Mouse (Mus musculus) T-helper 17 cell (primary cell): ENCODE results near the gene Col27a1.

Source experiments
- in situ Hi-C, 2 experiments: fragments of 300-600 bp; cut with MboI, MseI; formaldehyde crosslinking; loops; 1 replicate in 1 of 2; 2 replicates in 1 of 2; pipeline ENCODE4 v1.15.1; 2025; ENCODE audit warnings: high pct_unique_total_duplicates in 2 of 2

The Col27a1 gene

DNA sequence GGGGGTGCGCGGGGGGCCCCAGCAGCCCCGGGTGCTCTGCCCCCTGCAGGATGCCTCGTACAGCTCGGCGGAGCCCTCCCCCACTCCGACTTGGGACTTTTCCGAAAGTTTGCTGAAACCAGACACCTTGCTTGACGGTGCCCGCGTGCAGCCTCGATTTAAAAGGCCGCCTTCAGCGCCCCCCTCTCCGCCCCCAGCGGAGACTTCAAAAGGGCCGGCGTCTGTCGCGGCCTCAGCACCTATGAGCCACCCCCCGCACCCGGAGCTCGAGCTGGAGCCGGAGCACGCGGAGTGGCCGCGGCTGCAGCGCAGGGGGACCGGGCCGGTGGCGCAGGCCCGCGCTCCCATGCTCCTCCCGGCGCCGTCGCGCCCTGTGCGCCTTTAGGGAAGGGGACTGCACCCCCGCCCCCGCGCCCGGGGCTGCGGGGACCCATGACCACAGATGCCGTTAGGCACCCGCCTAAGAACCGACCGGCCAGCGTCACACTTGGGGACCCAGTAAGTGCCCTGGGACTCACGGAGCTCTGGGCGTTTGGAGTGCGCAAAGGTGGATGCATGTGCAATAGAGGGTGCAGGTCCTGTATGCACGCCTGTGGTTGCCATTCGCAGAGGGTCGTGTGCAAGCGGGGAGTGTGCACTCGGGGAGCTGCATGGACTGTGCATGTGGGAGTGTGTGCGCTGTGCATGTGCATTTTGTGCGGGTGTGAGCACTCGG lies at the start of gene Col27a1:
Gene Col27a1, plus strand, starts transcription at position 98 of the 715 bp plus-strand sequence.
- in situ Hi-C loops, result no loop called here

GRCm38 (mm10) chr4:63165636-63166035 lies 48.2 kb upstream of the Col27a1 start:
- in situ Hi-C loops, result loop anchor here (5.0 kb wide), 2 partner anchors 142 to 152 kb away; no protein-coding TSS in a partner anchor

GRCm38 (mm10) chr4:63166323-63166722 lies 47.5 kb upstream of the Col27a1 start:
- in situ Hi-C loops, result loop anchor here (5.0 kb wide), 2 partner anchors 141 to 151 kb away; no protein-coding TSS in a partner anchor

DNA sequence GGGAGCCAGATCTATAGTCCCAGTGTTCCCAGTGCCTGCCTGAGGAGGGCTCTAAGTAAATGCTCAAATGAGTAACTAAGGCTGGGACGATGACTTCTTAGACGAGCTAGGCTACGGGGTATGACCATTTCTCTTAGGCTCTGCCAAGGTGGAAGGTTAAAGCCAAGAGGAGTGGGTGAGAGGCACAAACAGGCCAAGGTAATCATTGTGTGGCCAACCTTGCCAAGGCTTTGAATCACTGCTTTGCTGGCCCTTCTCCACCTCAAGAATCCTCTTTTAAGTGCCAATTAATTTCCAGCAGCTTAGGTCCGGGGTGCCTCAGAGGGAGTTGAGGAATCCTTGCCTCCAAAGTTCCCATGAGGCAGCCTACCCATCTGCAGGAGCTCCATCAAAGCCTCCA lies 43.7 kb upstream of the Col27a1 start:
- in situ Hi-C loops, result no loop called here

- in situ Hi-C loops, result no loop called here
These were observed 42.7 kb upstream of the Col27a1 start for GRCm38 (mm10) chr4:63171122-63171521.

DNA sequence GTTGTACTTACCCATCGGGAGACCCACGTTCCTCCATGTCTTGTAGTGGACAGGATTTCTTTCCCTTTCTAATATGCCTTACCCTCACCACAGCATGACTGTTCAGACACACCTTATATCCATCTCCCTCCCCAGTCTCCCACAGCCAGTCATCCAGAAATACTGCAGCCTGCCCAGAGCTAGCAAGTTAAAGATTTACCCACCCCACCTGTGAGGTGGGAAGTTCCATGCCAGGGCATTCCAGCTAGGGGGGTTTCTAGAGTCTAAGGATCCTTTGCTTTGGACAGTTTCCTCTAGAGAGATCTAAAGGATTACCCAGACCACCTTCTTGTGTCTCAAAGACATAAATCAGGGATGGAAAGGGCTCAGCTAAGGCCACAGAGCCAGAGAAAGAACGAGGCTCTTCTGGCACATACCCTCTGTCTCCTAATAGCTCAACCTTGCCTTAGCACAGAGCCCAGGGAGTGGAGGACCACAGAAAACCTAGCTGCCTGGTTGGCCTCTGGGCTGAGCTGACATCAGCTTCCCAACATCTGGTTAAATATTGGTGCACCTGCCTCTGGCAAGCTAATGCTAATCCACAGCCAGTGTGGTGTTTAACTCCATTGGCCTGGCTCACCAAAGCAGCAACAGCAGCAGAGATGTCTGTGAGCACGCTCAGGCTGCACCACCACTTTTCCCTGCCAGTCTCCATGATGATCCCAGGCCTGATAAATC lies 41.7 kb upstream of the Col27a1 start, which contains the start of gene Kif12:
Gene Kif12, minus strand, starts transcription at position 163 of the 717 bp plus-strand sequence.
- in situ Hi-C loops, result no loop called here

- in situ Hi-C loops, result no loop called here
These were observed 32.2 kb upstream of the Col27a1 start for GRCm38 (mm10) chr4:63181556-63181955.

- in situ Hi-C loops, result no loop called here
These were observed 27.4 kb upstream of the Col27a1 start for GRCm38 (mm10) chr4:63186281-63186870.

DNA sequence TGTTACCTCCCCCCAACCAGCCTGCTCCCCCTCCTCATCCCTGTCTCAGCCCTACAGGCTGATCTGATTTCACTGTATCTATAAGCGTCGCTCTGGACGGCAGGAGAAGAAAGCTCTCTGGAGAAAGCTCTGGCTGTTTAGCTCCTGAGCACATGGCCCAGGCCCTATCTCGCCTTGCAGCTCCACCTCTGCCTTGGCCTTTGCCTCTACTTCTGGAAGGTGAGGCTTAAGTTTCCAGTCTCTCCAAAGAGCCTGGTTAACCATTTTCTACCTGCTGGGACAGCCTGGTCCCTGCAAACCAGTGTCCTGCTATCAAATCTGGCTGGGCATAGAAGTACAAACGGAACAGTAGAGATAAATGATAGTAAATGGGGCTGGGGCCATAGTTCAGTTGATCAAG lies 22.2 kb upstream of the Col27a1 start:
- in situ Hi-C loops, result no loop called here

GRCm38 (mm10) chr4:63194366-63194765 lies 19.4 kb upstream of the Col27a1 start:
- in situ Hi-C loops, result no loop called here

- in situ Hi-C loops, result no loop called here
These were observed 14.4 kb upstream of the Col27a1 start for GRCm38 (mm10) chr4:63199366-63199765.

DNA sequence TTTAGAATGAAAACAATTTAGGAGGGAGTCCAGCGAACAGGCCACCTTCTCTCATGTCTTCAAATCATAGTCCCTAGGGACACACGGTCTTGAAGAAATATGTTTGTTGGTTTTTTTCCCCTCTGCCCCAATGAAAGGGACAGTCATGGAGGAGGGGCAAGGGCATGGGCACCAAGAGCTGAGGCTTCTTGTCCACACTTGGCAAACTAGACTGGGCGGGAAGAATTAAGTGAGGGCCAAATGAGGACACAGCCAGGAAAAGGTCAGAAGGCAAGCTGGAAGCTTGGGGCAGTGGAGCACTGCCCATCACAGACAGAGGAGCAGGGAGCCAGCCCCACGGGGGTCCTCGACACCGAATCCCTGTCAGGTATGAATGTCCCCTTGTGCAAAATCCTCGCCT lies 9.9 kb upstream of the Col27a1 start:
- in situ Hi-C loops, result no loop called here

GRCm38 (mm10) chr4:63205583-63205982 lies 8.2 kb upstream of the Col27a1 start:
- in situ Hi-C loops, result no loop called here

- in situ Hi-C loops, result loop anchor here (5.0 kb wide), 2 partner anchors 92 to 97 kb away; no protein-coding TSS in a partner anchor
These were observed 1.6 kb downstream of the Col27a1 start for GRCm38 (mm10) chr4:63215185-63215992.

DNA sequence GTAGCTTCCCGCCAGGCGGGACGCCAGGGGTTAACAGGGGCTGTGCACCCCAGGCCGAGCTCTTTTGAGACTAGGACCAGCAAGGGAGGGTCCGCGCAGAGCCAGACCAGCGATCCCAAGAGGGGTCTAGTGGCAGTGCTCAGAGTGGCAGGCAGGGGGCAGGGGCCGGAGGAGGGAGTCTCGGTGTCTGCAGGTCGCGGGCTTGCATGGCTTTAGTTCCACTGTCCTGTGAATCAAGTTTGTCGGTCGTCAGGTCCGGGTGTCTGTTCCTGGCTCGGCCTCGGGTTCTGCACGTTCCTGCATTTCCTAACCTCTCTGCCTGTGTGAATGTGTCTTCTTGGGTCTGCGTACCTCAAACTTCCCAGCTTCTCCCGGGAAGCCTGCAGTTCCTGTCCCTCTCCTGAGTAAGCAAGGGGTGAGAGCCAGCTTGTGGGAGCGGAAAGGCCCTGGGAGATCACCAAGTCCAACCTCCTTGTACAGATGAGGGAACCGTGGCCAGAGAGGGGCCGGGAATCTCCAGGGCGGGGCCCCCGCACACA lies 2.3 kb downstream of the Col27a1 start:
- in situ Hi-C loops, result loop anchor here (5.0 kb wide), 2 partner anchors 91 to 96 kb away; no protein-coding TSS in a partner anchor

DNA sequence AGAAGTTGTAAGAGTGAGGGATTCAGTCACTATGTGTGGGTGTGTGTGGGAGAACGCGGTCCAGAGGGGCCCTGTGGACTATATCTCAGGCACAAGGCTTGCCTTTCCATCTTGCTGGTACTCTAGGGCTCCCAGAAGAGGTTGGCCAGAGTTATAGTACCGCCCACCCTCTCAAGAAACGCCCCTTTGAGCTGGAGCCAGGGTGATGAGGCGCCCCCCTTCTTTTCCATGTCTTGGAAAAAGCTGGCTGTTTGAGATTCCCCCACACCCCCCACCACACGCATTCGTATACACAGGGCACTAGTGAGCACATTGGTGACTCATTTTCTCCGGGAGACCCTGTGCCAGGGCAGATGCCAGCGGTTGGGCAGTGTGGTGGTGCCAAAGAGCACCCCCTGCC lies 2.8 kb downstream of the Col27a1 start:
- in situ Hi-C loops, result loop anchor here (5.0 kb wide), 2 partner anchors 91 to 96 kb away; no protein-coding TSS in a partner anchor

DNA sequence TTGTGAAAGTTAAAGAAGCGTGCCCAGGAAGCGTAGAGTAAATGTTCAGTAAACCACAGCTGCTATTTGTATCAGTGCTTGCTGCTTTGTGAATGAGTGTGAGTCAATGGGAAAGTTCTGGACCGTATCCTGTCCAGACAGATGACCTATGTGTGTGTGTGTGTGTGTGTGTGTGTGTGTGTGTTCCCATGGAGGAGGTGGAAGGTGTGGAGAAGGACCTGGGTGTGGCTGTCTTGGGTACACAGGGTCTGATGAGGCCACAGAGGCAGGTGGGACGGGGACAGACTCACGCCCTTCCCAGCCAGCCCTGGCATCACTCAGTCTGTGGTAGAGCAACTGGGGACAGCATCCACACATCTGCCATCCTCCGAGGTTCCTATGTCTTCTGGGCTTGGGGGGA lies 3.7 kb downstream of the Col27a1 start:
- in situ Hi-C loops, result loop anchor here (5.0 kb wide), 2 partner anchors 90 to 95 kb away; no protein-coding TSS in a partner anchor

GRCm38 (mm10) chr4:63219059-63219458 lies 5.3 kb downstream of the Col27a1 start:
- in situ Hi-C loops, result loop anchor here (5.0 kb wide), 2 partner anchors 88 to 93 kb away; no protein-coding TSS in a partner anchor

DNA sequence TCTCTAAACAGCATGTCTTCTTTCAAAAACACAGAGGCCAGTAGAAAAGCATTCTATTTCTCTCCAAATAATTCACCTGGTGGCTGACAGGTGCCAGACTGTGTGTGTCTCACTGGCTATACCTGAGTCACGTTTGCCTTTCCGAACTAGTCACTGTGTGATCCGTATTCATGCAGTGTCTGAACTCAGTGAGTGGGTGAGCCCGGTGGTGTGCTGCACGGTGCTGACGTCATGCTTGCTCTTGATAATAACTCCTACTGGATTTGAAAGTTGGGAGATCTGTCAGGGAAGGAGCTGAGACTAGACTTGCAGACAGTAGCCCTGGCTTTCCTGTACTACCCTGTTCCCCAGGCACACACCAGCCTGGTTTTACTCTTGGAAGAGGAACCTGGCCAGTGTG lies 5.8 kb downstream of the Col27a1 start:
- in situ Hi-C loops, result loop anchor here (5.0 kb wide), 2 partner anchors 88 to 93 kb away; no protein-coding TSS in a partner anchor

DNA sequence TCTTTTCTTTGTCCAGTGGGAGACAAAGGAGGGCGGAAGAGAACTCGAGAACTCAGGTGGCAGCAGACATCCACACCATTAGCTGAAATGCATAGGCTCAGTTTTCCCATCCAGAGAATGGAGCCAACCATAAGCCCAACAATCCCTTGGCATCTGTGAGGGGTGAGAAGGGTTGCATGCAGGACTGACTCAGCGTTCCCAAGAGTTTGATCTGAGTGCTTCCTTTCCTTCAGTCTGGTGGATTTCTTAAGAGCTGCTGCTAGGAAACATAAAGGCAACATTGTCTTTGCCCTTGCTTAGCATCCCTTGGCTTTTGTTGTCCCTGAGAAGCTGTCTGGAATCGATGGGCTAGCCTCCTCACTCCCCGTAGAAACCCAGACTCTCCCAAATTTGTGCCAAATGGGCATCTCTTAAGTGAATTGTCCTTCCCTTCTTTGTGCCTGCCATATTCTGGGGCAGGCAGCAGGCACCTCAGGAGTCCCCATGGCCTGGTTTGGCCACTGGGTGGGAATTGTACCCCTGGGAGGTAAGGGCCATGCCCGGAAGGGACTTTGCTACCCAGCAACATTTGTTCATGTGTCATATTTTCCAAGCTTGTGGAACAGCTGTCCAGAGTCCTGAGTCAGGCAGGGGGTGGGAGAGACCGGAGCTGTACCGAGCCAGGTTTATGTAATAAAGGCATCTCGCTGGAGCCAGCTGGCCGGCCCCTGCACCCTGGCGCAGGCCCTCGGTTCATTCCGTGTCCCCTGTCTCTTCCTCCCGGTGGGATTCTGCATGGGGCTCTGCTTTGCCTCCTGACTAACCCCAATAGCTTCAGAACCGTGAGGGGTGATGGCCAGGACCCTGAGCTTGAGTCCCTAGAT lies 7.5 kb downstream of the Col27a1 start:
- in situ Hi-C loops, result no loop called here
